Mouse (Mus musculus) mature B cell (primary cell): ENCODE measurements around the gene Gm14325.
"Not testable (repeated sequence)": the region's sequence is repeated elsewhere in the genome, so short reads cannot be mapped to it uniquely, and the experiment has no call there.

ENCODE experiments used
- in situ Hi-C: fragments of 300-500 bp; cut with MboI; formaldehyde crosslinking; loops from 2 replicates; pipeline ENCODE4 v1.14.3; 2019

Gm14325 gene

GRCm38 (mm10) chr2:177839901-177840663, at the start of gene Gm14325:
TSS of gene Gm14325 (minus strand) at chr2:177840336.
- in situ Hi-C loops = not testable (repeated sequence)

- in situ Hi-C loops = not testable (repeated sequence)
Observed at GRCm38 (mm10) chr2:177887743-177888142, 47.6 kb upstream of the Gm14325 start.

- in situ Hi-C loops = not testable (repeated sequence)
Observed at GRCm38 (mm10) chr2:177862254-177862653, 22.1 kb upstream of the Gm14325 start.

GRCm38 (mm10) chr2:177843666-177844065, 3.5 kb upstream of the Gm14325 start:
- in situ Hi-C loops = not testable (repeated sequence)

- in situ Hi-C loops = not testable (repeated sequence)
Observed at GRCm38 (mm10) chr2:177836756-177837155, 3.4 kb downstream of the Gm14325 start.

- in situ Hi-C loops = not testable (repeated sequence)
Observed at GRCm38 (mm10) chr2:177835733-177836536, 4.2 kb downstream of the Gm14325 start.

GRCm38 (mm10) chr2:177821952-177822351, 18.2 kb downstream of the Gm14325 start:
- in situ Hi-C loops = not testable (repeated sequence)

DNA sequence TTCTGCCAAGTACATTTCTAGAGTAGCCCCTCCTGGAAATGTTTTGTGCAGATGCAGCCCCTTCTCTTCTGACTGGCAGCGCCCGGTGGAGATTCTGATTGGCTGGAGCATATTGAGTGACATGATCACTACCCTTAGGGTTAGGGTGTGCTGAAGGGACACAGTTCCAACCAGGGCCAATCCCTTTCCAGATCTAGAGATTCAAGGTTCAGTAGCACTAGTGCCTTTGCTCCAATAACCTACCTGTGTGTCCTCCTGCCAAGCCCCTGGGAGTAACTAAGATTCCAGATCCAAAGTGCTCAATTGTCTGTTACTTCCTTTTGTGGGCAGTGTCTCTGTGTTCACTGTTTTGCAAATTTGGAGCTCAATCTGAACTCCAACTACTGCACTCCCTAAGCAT, 34.0 kb downstream of the Gm14325 start:
- in situ Hi-C loops = not testable (repeated sequence)

DNA sequence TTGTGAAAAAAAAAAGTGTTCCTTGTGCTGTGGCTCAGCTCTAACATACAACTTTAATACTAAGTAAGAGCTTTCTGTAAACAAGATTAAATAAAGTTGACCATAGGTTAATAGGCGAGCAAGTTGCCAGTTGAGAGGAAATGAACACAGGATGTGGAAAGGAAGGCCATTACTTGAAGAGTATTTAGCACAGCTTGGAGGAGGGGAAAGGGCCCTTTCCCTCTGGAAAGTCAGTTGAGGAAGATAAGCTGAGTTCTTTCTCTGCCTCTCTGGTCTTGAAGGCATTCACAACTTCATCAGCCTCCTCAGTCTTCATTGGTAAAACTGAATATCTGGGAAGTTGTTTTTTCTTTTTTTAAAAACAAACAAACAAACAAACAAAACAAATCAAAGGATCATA, 52.8 kb downstream of the Gm14325 start:
- in situ Hi-C loops = not testable (repeated sequence)
